Mouse (Mus musculus): ENCODE results near the gene Lrig1. TPM values are rescaled to one million over a fixed set of nuclear protein-coding genes. Genes with fewer than 3 reads are reported as not detected.

Lrig1 gene
- polyA plus RNA-seq, 1 experiment from 2014 or later, result 17.1 TPM

DNA sequence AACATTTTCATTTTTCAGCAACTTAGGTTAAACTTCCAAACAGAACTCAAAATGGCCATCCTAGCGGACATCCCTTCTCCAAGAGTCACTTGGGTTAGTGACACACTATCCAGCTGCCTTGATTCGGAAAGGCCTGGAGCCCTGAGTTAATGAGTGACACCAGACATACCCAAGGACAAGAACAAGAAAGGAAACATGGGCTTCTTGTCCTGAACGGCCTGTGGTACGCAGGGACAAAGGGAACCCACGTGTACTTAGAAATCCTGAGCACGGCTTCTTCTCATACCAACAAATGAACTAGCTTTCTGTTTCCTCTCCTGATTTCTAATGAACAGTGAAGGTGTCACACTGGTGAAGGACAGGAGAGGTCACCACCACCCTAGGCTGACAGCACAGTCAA lies 85.6 kb downstream of the Lrig1 start:
- peaks cover 51% of the 10 kb centered on the region for H3K36me3 ChIP-seq (ENCODE audit: control insufficient read depth, insufficient read depth, low read length)
- no peaks in the 10 kb centered on the region for H3K4me1 ChIP-seq (ENCODE audit: control insufficient read depth, insufficient read depth, low read length)
- H3K27ac ChIP-seq (replicated peaks; ENCODE audit: low read depth, low read length), result no peak overlapping the region
- no peak overlapping the region for H3K9ac ChIP-seq (replicated peaks; ENCODE audit: low read length)
- no peak for ATAC-seq (ENCODE audit: low FRiP score, low TSS enrichment)
- 93% methylated on average over 6 of the region's 6 CpGs for WGBS
- H3K4me3 ChIP-seq (replicated peaks; ENCODE audit: low read depth, low read length), result no peak overlapping the region
- no peak overlapping the region for H3K4me2 ChIP-seq (ENCODE audit: low read length)
- no peak for DNase-seq
- no peaks in the 10 kb centered on the region for H3K9me3 ChIP-seq (ENCODE audit: control insufficient read depth, low read length)
- H3K27me3 ChIP-seq (ENCODE audit: control insufficient read depth, insufficient read depth, low read length), result no peaks in the 10 kb centered on the region

- Histone ChIP-seq H3K27me3 (ENCODE audit: control insufficient read depth, insufficient read depth, low read length) (no peaks in the 10 kb centered on the region), H3K9ac (replicated peaks; ENCODE audit: low read length) (no peak overlapping the region), H3K4me3 (replicated peaks; ENCODE audit: low read depth, low read length) (no peak overlapping the region), H3K36me3 (ENCODE audit: control insufficient read depth, insufficient read depth, low read length) (peaks cover 57% of the 10 kb centered on the region), H3K4me2 (ENCODE audit: low read length) (no peak overlapping the region), H3K4me1 (ENCODE audit: control insufficient read depth, insufficient read depth, low read length) (no peaks in the 10 kb centered on the region), H3K27ac (replicated peaks; ENCODE audit: low read depth, low read length) (no peak overlapping the region), H3K9me3 (ENCODE audit: control insufficient read depth, low read length) (no peaks in the 10 kb centered on the region)
- 65% methylated on average over 6 of the region's 6 CpGs for WGBS
- ATAC-seq (ENCODE audit: low FRiP score, low TSS enrichment) (no peak), DNase-seq (no peak)
These were observed 86.6 kb downstream of the Lrig1 start for GRCm38 (mm10) chr6:94613235-94613895.

DNA sequence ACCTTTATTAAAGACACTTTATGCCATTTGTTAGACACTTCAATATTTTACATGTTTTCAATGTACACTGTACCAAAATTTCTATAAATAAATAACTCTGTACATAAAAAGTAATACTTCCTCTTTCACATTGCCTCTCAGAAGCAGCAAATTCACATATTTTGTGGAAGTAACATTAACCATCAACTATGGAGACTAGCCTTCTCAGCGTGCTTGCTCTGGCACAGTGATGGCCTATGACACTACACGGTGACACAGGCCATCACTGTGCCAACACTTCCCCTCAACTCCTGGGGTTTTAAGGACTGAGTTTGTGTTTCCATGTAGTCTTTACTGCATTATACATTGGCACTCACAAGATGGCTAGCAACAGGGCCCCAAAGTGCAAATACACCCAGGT lies 95.4 kb downstream of the Lrig1 start:
- Histone ChIP-seq H3K27me3 (ENCODE audit: control insufficient read depth, insufficient read depth, low read length) (no peaks in the 10 kb centered on the region), H3K36me3 (ENCODE audit: control insufficient read depth, insufficient read depth, low read length) (peaks cover 46% of the 10 kb centered on the region), H3K4me1 (ENCODE audit: control insufficient read depth, insufficient read depth, low read length) (no peaks in the 10 kb centered on the region), H3K9me3 (ENCODE audit: control insufficient read depth, low read length) (no peaks in the 10 kb centered on the region), H3K9ac (replicated peaks; ENCODE audit: low read length) (no peak overlapping the region), H3K4me3 (replicated peaks; ENCODE audit: low read depth, low read length) (no peak overlapping the region), H3K27ac (replicated peaks; ENCODE audit: low read depth, low read length) (no peak overlapping the region), H3K4me2 (ENCODE audit: low read length) (no peak overlapping the region)
- ATAC-seq (ENCODE audit: low FRiP score, low TSS enrichment), result no peak
- no peak for DNase-seq
- 93% methylated on average over 2 of the region's 2 CpGs for WGBS

DNA sequence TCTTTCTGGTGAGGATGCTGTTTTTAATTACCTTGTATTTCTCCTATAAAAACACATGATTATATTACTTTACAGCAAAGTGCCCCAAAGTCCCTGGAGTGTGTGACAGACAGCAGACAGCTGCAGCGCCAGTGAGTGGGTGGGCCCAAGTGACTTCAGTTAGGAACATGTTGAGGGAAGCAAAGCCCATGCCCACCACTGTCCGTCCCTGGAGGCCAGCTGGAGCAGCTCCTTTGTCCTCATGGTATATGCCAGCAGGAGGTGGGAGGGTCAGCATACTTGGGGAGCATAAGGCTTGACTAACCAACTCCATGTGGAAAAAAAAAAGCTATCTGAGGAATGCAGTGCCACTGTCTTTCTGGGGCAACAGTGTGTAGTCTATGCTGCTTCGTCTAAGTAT lies 95.9 kb downstream of the Lrig1 start:
- Histone ChIP-seq H3K9ac (replicated peaks; ENCODE audit: low read length) (no peak overlapping the region), H3K9me3 (ENCODE audit: control insufficient read depth, low read length) (no peaks in the 10 kb centered on the region), H3K4me2 (ENCODE audit: low read length) (no peak overlapping the region), H3K4me1 (ENCODE audit: control insufficient read depth, insufficient read depth, low read length) (no peaks in the 10 kb centered on the region), H3K36me3 (ENCODE audit: control insufficient read depth, insufficient read depth, low read length) (peaks cover 41% of the 10 kb centered on the region), H3K4me3 (replicated peaks; ENCODE audit: low read depth, low read length) (no peak overlapping the region), H3K27ac (replicated peaks; ENCODE audit: low read depth, low read length) (no peak overlapping the region), H3K27me3 (ENCODE audit: control insufficient read depth, insufficient read depth, low read length) (no peaks in the 10 kb centered on the region)
- ATAC-seq (ENCODE audit: low FRiP score, low TSS enrichment) (no peak), DNase-seq (no peak)
- 41% methylated on average over 3 of the region's 3 CpGs for WGBS

DNA sequence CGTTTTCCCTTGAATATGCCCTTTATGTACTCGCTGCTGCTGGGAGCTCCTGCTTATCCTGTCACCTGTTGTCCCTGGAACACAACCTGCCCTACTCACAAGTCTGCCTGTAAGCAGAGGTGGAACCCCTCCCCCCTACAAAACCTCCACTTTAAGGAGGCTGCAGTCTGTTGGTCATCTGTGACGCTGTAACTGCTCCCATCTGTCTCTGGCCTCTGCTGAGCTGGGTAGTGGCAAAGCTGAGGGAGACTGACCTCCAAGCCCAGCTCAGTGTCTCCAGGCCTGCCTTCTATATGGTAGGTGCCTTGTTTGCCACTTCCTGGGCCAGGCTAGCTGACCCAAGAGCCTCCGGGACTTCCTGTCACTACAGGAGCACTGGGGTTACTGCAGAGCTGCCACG lies 98.1 kb downstream of the Lrig1 start:
- Histone ChIP-seq H3K4me2 (ENCODE audit: low read length) (no peak overlapping the region), H3K27ac (replicated peaks; ENCODE audit: low read depth, low read length) (no peak overlapping the region), H3K27me3 (ENCODE audit: control insufficient read depth, insufficient read depth, low read length) (no peaks in the 10 kb centered on the region), H3K4me3 (replicated peaks; ENCODE audit: low read depth, low read length) (no peak overlapping the region), H3K9me3 (ENCODE audit: control insufficient read depth, low read length) (no peaks in the 10 kb centered on the region), H3K9ac (replicated peaks; ENCODE audit: low read length) (no peak overlapping the region), H3K4me1 (ENCODE audit: control insufficient read depth, insufficient read depth, low read length) (0 out of 2 replicates have a peak, but pooled peaks cover 2% of the 10 kb centered on the region), H3K36me3 (ENCODE audit: control insufficient read depth, insufficient read depth, low read length) (peaks cover 19% of the 10 kb centered on the region)
- WGBS, result 69% methylated on average over 5 of the region's 5 CpGs
- no peak for DNase-seq
- no peak for ATAC-seq (ENCODE audit: low FRiP score, low TSS enrichment)

DNA sequence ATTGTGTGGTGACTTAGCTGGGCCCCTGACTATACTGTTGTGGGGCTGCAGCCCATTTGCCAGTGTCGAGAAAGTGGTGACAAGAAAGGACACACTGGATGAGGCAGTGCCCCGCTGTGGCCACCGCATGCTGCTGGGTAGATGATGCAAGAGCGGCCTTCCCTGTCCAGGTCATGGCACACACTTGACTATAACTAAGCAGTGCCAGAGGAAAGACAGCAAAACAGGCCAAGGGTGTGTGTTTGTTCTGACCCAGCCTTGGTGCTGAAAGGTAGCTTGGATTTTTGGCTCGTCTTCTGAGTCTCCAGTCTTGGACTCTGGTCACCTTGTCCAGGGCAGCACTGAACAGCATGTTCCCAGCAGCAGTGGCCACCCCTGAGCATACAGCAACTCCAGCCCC lies 98.9 kb downstream of the Lrig1 start:
- WGBS, result 85% methylated on average over 5 of the region's 5 CpGs
- H3K27me3 ChIP-seq (ENCODE audit: control insufficient read depth, insufficient read depth, low read length), result no peaks in the 10 kb centered on the region
- no peak overlapping the region for H3K4me3 ChIP-seq (replicated peaks; ENCODE audit: low read depth, low read length)
- H3K9ac ChIP-seq (replicated peaks; ENCODE audit: low read length), result no peak overlapping the region
- no peak for DNase-seq
- no peak overlapping the region for H3K4me2 ChIP-seq (ENCODE audit: low read length)
- ATAC-seq (ENCODE audit: low FRiP score, low TSS enrichment), result no peak
- peaks cover 14% of the 10 kb centered on the region for H3K36me3 ChIP-seq (ENCODE audit: control insufficient read depth, insufficient read depth, low read length)
- H3K9me3 ChIP-seq (ENCODE audit: control insufficient read depth, low read length), result no peaks in the 10 kb centered on the region
- H3K27ac ChIP-seq (replicated peaks; ENCODE audit: low read depth, low read length), result no peak overlapping the region
- 0 out of 2 replicates have a peak, but pooled peaks cover 2% of the 10 kb centered on the region for H3K4me1 ChIP-seq (ENCODE audit: control insufficient read depth, insufficient read depth, low read length)

DNA sequence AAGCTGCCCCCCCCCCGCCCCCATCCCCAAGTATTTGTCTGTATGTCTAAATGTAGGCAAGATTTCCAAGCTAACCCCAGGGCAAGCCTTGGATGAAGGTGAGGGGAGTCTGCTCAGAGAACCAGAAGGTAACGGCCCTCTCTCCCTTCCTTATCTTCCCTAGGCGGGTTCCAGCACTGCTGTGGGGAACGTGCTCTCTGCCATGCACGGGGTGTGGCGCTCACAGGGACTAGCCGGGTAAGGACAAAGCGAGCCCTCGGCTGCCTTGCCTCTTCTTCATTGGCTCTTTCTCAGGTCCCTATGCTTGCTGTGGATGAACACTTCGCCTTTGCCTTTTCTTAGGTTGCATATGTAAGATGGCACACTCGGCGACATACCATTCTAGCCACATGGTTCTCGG lies 100.9 kb downstream of the Lrig1 start:
- H3K36me3 ChIP-seq (ENCODE audit: control insufficient read depth, insufficient read depth, low read length), result no peaks in the 10 kb centered on the region
- no peak overlapping the region for H3K27ac ChIP-seq (replicated peaks; ENCODE audit: low read depth, low read length)
- H3K4me1 ChIP-seq (ENCODE audit: control insufficient read depth, insufficient read depth, low read length), result 0 out of 2 replicates have a peak, but pooled peaks cover 2% of the 10 kb centered on the region
- H3K9me3 ChIP-seq (ENCODE audit: control insufficient read depth, low read length), result no peaks in the 10 kb centered on the region
- ATAC-seq (ENCODE audit: low FRiP score, low TSS enrichment) (no peak), DNase-seq (no peak)
- WGBS, result 92% methylated on average over 13 of the region's 13 CpGs
- H3K4me2 ChIP-seq (ENCODE audit: low read length), result no peak overlapping the region
- no peak overlapping the region for H3K9ac ChIP-seq (replicated peaks; ENCODE audit: low read length)
- H3K4me3 ChIP-seq (replicated peaks; ENCODE audit: low read depth, low read length), result no peak overlapping the region
- no peaks in the 10 kb centered on the region for H3K27me3 ChIP-seq (ENCODE audit: control insufficient read depth, insufficient read depth, low read length)

DNA sequence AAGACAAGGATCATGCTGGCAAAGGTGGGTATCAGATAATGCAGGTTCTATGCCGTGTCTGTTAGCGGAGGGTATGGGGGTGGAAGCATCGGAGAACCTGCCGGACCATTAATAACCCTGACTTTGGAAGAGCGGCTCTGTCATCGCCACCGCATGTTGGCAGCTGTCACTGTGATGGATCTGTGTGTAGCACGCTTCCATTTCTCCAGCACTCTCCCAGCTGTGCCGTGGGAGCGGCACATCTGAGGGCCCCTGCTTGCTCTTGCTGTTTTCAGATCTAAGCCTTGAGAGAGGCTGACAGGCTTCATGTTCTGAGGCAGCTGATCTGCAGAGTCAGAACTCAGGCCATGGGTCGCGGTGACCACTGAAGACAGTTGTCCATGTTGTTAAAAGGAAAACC lies 101.5 kb downstream of the Lrig1 start:
- Histone ChIP-seq H3K27ac (replicated peaks; ENCODE audit: low read depth, low read length) (no peak overlapping the region), H3K27me3 (ENCODE audit: control insufficient read depth, insufficient read depth, low read length) (no peaks in the 10 kb centered on the region), H3K4me2 (ENCODE audit: low read length) (no peak overlapping the region), H3K4me3 (replicated peaks; ENCODE audit: low read depth, low read length) (no peak overlapping the region), H3K4me1 (ENCODE audit: control insufficient read depth, insufficient read depth, low read length) (0 out of 2 replicates have a peak, but pooled peaks cover 2% of the 10 kb centered on the region), H3K9me3 (ENCODE audit: control insufficient read depth, low read length) (no peaks in the 10 kb centered on the region), H3K36me3 (ENCODE audit: control insufficient read depth, insufficient read depth, low read length) (no peaks in the 10 kb centered on the region), H3K9ac (replicated peaks; ENCODE audit: low read length) (no peak overlapping the region)
- ATAC-seq (ENCODE audit: low FRiP score, low TSS enrichment) (no peak), DNase-seq (no peak)
- WGBS, result 87% methylated on average over 12 of the region's 12 CpGs

DNA sequence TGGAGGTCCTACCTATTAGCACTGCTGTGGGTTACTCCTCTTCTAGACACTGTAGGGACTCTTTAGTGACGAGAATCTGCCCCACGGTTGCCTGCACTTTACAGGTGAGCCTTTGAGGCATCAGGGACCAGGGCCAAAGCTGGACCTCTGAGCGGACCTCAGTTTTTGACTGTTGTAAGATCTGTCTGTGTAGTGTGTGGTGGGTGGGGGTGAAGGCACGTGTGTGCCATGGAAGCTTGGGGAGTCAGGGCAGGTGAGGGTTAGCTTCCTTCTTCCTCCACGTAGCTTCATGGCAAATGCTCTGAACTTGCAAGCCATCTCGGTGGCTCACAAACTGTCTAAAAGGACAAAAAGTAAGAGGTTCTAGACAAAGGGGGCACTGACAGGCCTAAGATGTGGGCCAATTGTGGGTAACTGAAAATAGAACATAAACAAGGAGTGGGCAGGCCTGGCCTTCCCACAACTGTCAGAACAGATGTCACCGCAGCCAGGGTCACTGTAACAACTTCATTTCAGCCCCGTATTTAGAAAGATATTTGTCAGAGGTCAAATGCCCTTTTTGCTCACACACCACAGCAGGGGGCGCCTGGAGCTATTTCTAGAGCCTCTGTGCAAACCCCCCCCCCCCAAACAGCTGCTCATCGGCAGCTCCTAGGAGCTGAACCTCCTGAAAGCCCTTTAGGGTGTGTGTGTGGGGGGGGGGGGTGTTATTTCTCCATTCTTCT lies 103.0 kb downstream of the Lrig1 start:
- no peaks in the 10 kb centered on the region for H3K36me3 ChIP-seq (ENCODE audit: control insufficient read depth, insufficient read depth, low read length)
- 56% methylated on average over 10 of the region's 10 CpGs for WGBS
- H3K27ac ChIP-seq (replicated peaks; ENCODE audit: low read depth, low read length), result no peak overlapping the region
- peaks cover 12% of the 10 kb centered on the region; the same call in 1 of the 2 replicates for H3K4me1 ChIP-seq (ENCODE audit: control insufficient read depth, insufficient read depth, low read length)
- no peaks in the 10 kb centered on the region for H3K27me3 ChIP-seq (ENCODE audit: control insufficient read depth, insufficient read depth, low read length)
- H3K9ac ChIP-seq (replicated peaks; ENCODE audit: low read length), result no peak overlapping the region
- no peaks in the 10 kb centered on the region for H3K9me3 ChIP-seq (ENCODE audit: control insufficient read depth, low read length)
- H3K4me3 ChIP-seq (replicated peaks; ENCODE audit: low read depth, low read length), result no peak overlapping the region
- no peak overlapping the region for H3K4me2 ChIP-seq (ENCODE audit: low read length)
- DNase-seq (peak; percentile 46), ATAC-seq (ENCODE audit: low FRiP score, low TSS enrichment) (no peak)
